Mouse (Mus musculus) neural tube, postnatal 0 days (tissue): Measurements from ENCODE around the gene Zmynd15. TPM values are rescaled to one million over a fixed set of nuclear protein-coding genes. Genes with fewer than 3 reads are reported as not detected.

Source experiments
- microRNA-seq: library from miRNA; unstranded; fragments of <30 nt; microRNA quantifications from one replicate; pipeline ENCODE4, GENCODE M21; 2016
- polyA plus RNA-seq: library from polyadenylated mRNA; unstranded; fragments of >200 nt; fragmentation: Nextera tagmentation; extraction: Ambion mirVana; gene quantifications from 2 replicates; pipeline ENCODE4 v1.2.1, GENCODE M21; 2015

The Zmynd15 gene
- polyA plus RNA-seq, result 0.80 and 1.5 TPM in 2 replicates

DNA sequence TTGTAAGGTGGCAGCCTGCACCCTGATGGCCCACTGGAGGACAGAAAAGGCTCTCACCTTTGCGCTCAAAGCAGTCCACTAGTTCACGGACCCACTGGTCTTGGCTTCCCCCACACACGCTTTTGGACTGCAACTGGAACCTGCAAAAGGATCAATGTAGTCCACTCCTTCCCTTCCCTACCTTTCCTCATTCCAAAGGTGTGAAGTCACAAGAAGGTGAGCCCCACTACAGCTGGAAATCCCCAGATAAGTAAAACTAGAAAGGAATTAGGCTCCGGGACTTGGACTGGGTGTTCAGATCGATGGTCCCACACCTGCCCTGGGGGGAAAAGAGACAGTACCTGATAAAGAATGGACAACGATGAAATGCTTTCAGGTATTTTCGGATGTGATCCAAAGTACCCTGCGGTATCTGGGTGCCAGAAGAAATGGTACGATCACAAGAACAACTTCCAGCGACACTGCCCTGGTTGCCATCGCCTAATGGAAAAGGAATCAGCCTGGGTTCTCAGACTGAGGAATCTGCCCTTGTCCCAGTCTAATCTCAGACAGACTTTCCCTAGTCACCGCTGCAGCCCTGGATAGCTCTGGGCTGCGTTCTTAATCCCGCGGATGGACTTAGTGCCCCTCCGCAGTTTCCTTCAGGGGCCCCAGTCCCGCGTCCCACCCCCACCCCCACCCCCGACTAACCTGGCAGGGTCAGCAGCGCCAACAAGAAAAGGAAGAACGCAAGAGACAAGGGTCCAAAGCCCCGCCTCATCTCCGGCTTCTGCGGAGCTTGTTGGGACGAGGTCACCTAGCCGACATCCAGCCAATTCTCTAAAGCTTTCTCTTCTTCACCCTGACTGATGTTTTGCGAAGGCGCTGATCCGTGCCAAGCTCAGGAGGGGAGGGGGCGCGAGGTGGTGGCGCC is at the start of gene Zmynd15:
TSS of gene Zmynd15 (plus strand) at position 746 of the 913 bp plus-strand sequence.

GRCm38 (mm10) chr11:70409594-70410296 is 49.5 kb upstream of the Zmynd15 start, which contains the start of gene Pelp1:
Gene Pelp1, minus strand, starts transcription at chr11:70410031.

GRCm38 (mm10) chr11:70432048-70432894 is 27.0 kb upstream of the Zmynd15 start, which contains the start of gene Arrb2:
Gene Arrb2, plus strand, starts transcription at chr11:70432635.

GRCm38 (mm10) chr11:70451797-70452498 is 7.3 kb upstream of the Zmynd15 start, which contains the start of gene Med11:
Gene Med11, plus strand, starts transcription at chr11:70451919.

GRCm38 (mm10) chr11:70459601-70460101 is 418 bp downstream of the Zmynd15 start, which contains the start of gene Cxcl16:
Gene Cxcl16, minus strand, starts transcription at chr11:70459984.

GRCm38 (mm10) chr11:70504970-70505369 is 45.7 kb downstream of the Zmynd15 start, which contains the start of gene Tm4sf5:
Gene Tm4sf5, plus strand, starts transcription at chr11:70505244.

GRCm38 (mm10) chr11:70514288-70514687 is 55.1 kb downstream of the Zmynd15 start, which contains the start of gene Vmo1:
Gene Vmo1, minus strand, starts transcription at chr11:70514616.

Small RNA genes lying within 50 kb of the gene (microRNA-seq; reads per million reads assigned to microRNA genes)
- 1.2 reads per million for gene Mir7115

Other genes starting within 250 kb of the Zmynd15 start
- gene Slc16a11, start 246.7 kb upstream of the Zmynd15 start, polyA plus RNA-seq, result 19.5 and 20.3 TPM in 2 replicates
- 11.5 and 12.1 TPM in 2 replicates for gene Slc16a13, start 238.4 kb upstream of the Zmynd15 start, polyA plus RNA-seq
- gene Bcl6b, start 229.6 kb upstream of the Zmynd15 start, polyA plus RNA-seq, result 2.9 and 3.3 TPM in 2 replicates
- 149 and 172 TPM in 2 replicates for gene 0610010K14Rik, start 221.5 kb upstream of the Zmynd15 start, polyA plus RNA-seq
- 16.0 and 18.3 TPM in 2 replicates for gene Gm21988, start 219.6 kb upstream of the Zmynd15 start, polyA plus RNA-seq
- 645 and 685 TPM in 2 replicates for gene Rnasek, start 219.6 kb upstream of the Zmynd15 start, polyA plus RNA-seq
- gene Alox12, start 204.1 kb upstream of the Zmynd15 start, polyA plus RNA-seq, result 1.4 and 2.3 TPM in 2 replicates
- 0.08 and 0.10 TPM in 2 replicates for gene Alox12e, start 136.8 kb upstream of the Zmynd15 start, polyA plus RNA-seq
- 0.13 and 0.18 TPM in 2 replicates for gene Alox15, start 107.4 kb upstream of the Zmynd15 start, polyA plus RNA-seq
- gene Pelp1, start 49.4 kb upstream of the Zmynd15 start, polyA plus RNA-seq, result 23.0 and 25.1 TPM in 2 replicates
- gene Arrb2, start 26.8 kb upstream of the Zmynd15 start, polyA plus RNA-seq, result 63.1 and 70.4 TPM in 2 replicates
- gene Med11, start 7.5 kb upstream of the Zmynd15 start, polyA plus RNA-seq, result 35.2 and 36.0 TPM in 2 replicates
- 9.8 and 10.5 TPM in 2 replicates for gene Cxcl16, start 551 bp downstream of the Zmynd15 start, polyA plus RNA-seq
- 6.2 and 6.9 TPM in 2 replicates for gene Tm4sf5, start 45.8 kb downstream of the Zmynd15 start, polyA plus RNA-seq
- gene Vmo1, start 55.2 kb downstream of the Zmynd15 start, polyA plus RNA-seq, result 0.48 TPM in 1 of 2 replicates, not detected in the other
- 0.28 and 0.34 TPM in 2 replicates for gene Gltpd2, start 59.8 kb downstream of the Zmynd15 start, polyA plus RNA-seq
- 779 and 839 TPM in 2 replicates for gene Psmb6, start 65.9 kb downstream of the Zmynd15 start, polyA plus RNA-seq
- gene Gm40193, start 73.5 kb downstream of the Zmynd15 start, polyA plus RNA-seq, result not detected in 2 replicates
- gene Pld2, start 80.6 kb downstream of the Zmynd15 start, polyA plus RNA-seq, result 20.0 and 21.7 TPM in 2 replicates
- 15.4 and 18.3 TPM in 2 replicates for gene Mink1, start 103.4 kb downstream of the Zmynd15 start, polyA plus RNA-seq
- gene 4930544D05Rik, start 156.4 kb downstream of the Zmynd15 start, polyA plus RNA-seq, result not detected in 2 replicates
- gene Chrne, start 159.8 kb downstream of the Zmynd15 start, polyA plus RNA-seq, result 0.72 and 0.92 TPM in 2 replicates
- 0.22 and 0.27 TPM in 2 replicates for gene Gp1ba, start 179.7 kb downstream of the Zmynd15 start, polyA plus RNA-seq
- 86.8 and 91.5 TPM in 2 replicates for gene Rnf167, start 187.8 kb downstream of the Zmynd15 start, polyA plus RNA-seq
- 162 TPM in 2 replicates for gene Slc25a11, start 188.0 kb downstream of the Zmynd15 start, polyA plus RNA-seq
- gene Pfn1, start 195.2 kb downstream of the Zmynd15 start, polyA plus RNA-seq, result 622 and 671 TPM in 2 replicates
- 9.6 and 10.6 TPM in 2 replicates for gene Eno3, start 197.8 kb downstream of the Zmynd15 start, polyA plus RNA-seq
- 134 and 151 TPM in 2 replicates for gene Spag7, start 210.0 kb downstream of the Zmynd15 start, polyA plus RNA-seq
- 32.5 and 35.4 TPM in 2 replicates for gene Camta2, start 228.7 kb downstream of the Zmynd15 start, polyA plus RNA-seq
- 2.2 and 2.5 TPM in 2 replicates for gene Inca1, start 240.7 kb downstream of the Zmynd15 start, polyA plus RNA-seq
- 2.2 and 2.5 TPM in 2 replicates for gene Kif1c, start 241.1 kb downstream of the Zmynd15 start, polyA plus RNA-seq